Mouse (Mus musculus) brain, embryonic 14.5 days (tissue): ENCODE measurements around the gene Me3.

Source experiments
- CTCF ChIP-seq: fragments of 200-500 bp; IDR thresholded peaks from 2 replicates; pipeline ENCODE4 v1.5.1; 2012; ENCODE audit warnings: inconsistent platforms, mild to moderate bottlenecking, moderate library complexity, borderline replicate concordance; ENCODE audit not compliant: insufficient read depth, insufficient read length; ENCODE audit errors: extremely low read depth
- POLR2A ChIP-seq: fragments of 200-500 bp; IDR thresholded peaks from 2 replicates; pipeline ENCODE4 v1.6.1; 2012; ENCODE audit warnings: mild to moderate bottlenecking, inconsistent platforms, borderline replicate concordance; ENCODE audit not compliant: poor library complexity, insufficient read depth, insufficient read length, severe bottlenecking; ENCODE audit errors: extremely low read depth

GRCm38 (mm10) chr7:89775848-89776247, 143.7 kb downstream of the Me3 start:
- TF ChIP-seq CTCF (no peak), POLR2A (no peak)
